Mouse (Mus musculus): ENCODE results near the gene Tceanc.
"Not testable (repeated sequence)": the region's sequence is repeated elsewhere in the genome, so short reads cannot be mapped to it uniquely, and the experiment has no call there.

Tceanc gene

DNA sequence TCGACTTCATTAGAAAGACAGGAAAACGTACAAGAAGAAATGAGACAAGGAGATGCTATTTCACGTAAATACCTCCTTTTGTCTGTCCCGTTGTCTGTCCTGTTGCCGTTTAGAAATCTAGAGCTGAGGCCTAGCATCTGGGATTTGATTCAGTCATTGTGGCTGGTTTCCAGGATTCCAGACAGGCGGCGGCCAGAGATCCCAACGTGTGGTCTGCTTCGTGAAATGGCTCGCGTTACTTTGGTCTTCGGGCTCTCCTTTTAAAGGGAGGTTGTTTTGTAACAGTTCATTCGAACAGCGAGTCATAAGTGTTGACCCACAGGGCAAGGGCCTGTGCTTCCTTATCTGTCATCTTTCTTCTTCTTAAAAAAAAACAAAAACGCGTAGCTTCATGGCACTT is at the start of gene Tceanc:
Gene Tceanc, minus strand, starts transcription at position 223 of the 400 bp plus-strand sequence.
- DNase-seq (ENCODE audit: extremely low read depth, insufficient read length, low spot score): no peak

DNA sequence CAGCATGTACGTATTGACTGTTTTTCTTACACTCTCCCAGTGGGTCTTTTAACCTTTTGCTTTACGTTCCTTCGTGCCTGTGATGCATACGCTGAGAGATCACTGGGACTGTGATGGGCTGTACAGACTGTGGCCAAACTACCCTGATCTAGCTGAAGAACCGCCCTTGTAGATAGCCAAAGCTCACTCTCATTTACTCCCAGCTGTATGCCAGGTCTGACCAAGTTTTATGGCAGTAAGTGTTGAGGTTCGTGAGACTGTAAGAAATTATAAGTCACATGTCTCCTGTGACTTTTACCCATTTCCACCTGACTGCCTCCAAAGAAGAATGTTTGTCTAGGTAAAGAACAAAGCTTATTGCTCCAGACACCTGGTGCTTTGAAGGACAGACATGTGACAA is 47.6 kb upstream of the Tceanc start:
- no peak for DNase-seq (ENCODE audit: extremely low read depth, insufficient read length, low spot score)

- DNase-seq (ENCODE audit: extremely low read depth, insufficient read length, low spot score): no peak
Measured at GRCm38 (mm10) chrX:166565401-166565800, 47.0 kb upstream of the Tceanc start.

GRCm38 (mm10) chrX:166564900-166565299 is 46.5 kb upstream of the Tceanc start:
- no peak for DNase-seq (ENCODE audit: extremely low read depth, insufficient read length, low spot score)

GRCm38 (mm10) chrX:166559333-166559732 is 41.0 kb upstream of the Tceanc start:
- peak; percentile 7 for DNase-seq (ENCODE audit: extremely low read depth, insufficient read length, low spot score)

GRCm38 (mm10) chrX:166552355-166552754 is 34.0 kb upstream of the Tceanc start:
- DNase-seq (ENCODE audit: extremely low read depth, insufficient read length, low spot score): no peak

GRCm38 (mm10) chrX:166546495-166546894 is 28.1 kb upstream of the Tceanc start:
- DNase-seq (ENCODE audit: extremely low read depth, insufficient read length, low spot score): no peak

- DNase-seq (ENCODE audit: extremely low read depth, insufficient read length, low spot score): no peak
Measured at GRCm38 (mm10) chrX:166535138-166535537, 16.8 kb upstream of the Tceanc start.

DNA sequence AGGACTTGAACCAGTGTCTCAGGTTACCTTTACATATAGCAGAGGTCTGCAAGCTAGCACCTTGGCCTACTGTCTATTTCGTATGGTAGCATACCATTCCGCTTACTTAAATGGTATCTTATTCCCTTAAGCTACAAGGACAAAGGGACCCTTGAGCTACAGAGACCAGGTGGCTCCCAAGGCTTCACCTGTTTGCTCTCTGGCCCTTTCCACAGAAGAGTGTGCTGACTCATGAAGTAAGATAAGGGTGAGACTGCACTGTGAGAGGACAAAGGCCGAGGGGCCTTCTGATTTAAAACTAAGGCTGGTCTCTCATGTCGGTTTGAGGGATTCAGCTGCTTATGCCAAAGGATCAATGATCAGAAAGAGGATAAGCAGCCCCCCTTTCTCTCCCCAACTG is 15.1 kb upstream of the Tceanc start:
- DNase-seq (ENCODE audit: extremely low read depth, insufficient read length, low spot score): no peak

DNA sequence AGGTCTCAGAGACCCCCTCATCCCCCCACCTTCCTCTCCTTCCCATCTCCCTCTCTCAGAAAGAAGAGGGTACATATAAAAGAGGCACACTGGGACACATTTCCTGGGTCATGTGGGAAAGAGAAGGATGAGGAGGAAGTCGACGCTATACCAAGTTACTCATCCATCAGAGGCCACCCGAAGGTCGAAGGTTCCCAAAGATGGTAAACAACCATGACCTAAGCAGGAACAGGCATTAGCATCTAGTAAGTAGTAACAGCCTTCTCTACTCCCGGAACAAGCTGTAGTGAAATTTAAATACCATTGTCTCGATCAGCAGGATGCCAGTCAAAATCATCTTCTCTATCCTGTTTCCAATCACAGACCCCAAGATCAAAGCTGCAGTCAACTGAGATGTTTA is 13.3 kb upstream of the Tceanc start:
- DNase-seq (ENCODE audit: extremely low read depth, insufficient read length, low spot score): no peak

GRCm38 (mm10) chrX:166528126-166528525 is 9.8 kb upstream of the Tceanc start:
- no peak for DNase-seq (ENCODE audit: extremely low read depth, insufficient read length, low spot score)

DNA sequence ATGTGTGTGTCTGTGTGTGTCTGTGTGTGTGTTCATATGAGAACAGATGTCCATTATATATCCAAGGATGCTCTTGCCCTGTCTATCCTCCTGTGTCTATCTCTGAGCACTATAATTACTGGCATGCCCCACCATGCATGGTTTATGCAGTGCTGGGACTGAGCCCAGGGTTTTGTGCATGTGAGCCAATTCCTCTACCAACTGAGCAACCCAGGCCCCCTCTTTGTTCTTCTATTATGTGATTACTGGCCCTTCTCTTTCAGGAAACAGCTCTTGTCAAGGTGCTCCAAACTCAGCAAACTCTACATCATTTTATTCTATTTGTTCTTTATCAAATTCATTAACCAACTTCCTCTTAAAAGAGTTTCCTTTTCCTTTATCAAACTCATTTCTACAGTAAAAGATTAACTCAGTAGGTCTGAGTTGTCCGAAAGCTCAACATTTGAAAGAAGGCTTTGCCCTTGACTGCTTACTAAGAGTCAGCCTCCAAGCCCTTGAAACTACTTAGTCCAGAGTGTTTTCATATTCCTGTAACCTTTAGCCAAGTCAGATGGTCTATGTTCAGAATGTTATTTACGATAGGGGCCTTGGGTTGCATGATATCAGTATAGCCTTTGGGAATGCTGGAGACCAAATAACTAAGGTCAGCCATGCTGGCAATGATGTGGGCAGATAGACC is 7.4 kb upstream of the Tceanc start:
- DNase-seq (ENCODE audit: extremely low read depth, insufficient read length, low spot score): no peak

- DNase-seq (ENCODE audit: extremely low read depth, insufficient read length, low spot score): no peak
Measured at GRCm38 (mm10) chrX:166520782-166521181, 2.4 kb upstream of the Tceanc start.

GRCm38 (mm10) chrX:166516631-166517030 is 1.7 kb downstream of the Tceanc start:
- no peak for DNase-seq (ENCODE audit: extremely low read depth, insufficient read length, low spot score)

DNA sequence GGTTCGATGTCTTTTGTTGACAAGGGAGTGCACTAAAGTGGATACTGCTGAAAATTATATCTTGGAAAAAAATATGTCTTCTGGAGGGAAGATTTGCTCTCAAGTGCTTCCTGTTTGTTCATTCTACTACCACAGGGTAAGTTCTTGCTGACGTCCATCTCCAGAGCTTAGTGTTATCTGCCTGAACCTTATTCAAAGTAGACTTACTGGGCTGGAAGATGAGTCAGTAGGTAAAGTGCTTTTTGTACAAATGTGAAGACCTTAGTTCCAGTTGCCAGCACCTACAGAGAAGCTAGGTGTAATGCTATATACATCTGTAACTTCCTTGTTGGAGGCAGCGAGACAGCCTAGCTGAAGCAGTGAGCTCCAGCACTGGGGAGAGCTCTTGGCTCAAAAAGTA is 2.4 kb downstream of the Tceanc start:
- DNase-seq (ENCODE audit: extremely low read depth, insufficient read length, low spot score): no peak

DNA sequence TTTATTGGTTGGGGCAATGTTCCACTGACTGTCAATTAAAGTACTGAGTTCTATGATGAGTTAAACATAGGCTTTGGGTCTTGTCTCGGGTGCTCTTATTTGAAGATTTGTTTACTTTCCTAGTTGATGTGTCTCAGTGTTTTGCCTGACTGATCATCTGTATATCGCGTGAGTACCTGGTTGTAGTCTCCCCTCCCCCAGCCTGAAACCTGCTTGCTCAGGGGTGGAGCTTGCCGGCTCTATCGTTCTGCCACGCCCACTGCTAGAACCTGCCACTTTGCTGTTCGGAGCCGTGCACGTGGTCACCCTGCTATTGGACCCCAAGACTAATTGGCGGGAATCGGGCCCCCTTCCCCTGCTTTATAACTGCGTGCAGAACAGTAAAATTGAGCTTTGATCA is 4.3 kb downstream of the Tceanc start:
- not testable (repeated sequence) for DNase-seq (ENCODE audit: extremely low read depth, insufficient read length, low spot score)

DNA sequence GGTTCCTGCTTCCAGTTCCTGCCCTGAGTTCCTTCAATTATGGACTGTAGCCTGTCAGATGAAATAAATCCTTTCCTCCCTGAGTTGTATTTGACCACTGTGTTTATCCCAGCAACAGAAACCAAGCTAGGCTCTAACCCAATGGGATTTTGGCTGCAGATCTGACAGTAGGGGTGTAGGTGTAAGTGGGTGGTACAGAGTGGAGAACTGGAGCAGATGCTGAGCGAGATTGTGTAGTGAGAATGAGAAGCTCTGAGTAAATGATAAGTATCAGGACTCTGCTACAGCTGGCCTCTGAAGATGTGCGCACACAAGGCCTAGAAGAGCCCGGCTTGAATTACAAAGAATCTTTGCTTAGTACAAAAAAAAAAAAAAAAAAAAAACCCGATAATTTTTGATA is 6.3 kb downstream of the Tceanc start:
- DNase-seq (ENCODE audit: extremely low read depth, insufficient read length, low spot score): no peak

GRCm38 (mm10) chrX:166511107-166511506 is 7.3 kb downstream of the Tceanc start:
- no peak for DNase-seq (ENCODE audit: extremely low read depth, insufficient read length, low spot score)

DNA sequence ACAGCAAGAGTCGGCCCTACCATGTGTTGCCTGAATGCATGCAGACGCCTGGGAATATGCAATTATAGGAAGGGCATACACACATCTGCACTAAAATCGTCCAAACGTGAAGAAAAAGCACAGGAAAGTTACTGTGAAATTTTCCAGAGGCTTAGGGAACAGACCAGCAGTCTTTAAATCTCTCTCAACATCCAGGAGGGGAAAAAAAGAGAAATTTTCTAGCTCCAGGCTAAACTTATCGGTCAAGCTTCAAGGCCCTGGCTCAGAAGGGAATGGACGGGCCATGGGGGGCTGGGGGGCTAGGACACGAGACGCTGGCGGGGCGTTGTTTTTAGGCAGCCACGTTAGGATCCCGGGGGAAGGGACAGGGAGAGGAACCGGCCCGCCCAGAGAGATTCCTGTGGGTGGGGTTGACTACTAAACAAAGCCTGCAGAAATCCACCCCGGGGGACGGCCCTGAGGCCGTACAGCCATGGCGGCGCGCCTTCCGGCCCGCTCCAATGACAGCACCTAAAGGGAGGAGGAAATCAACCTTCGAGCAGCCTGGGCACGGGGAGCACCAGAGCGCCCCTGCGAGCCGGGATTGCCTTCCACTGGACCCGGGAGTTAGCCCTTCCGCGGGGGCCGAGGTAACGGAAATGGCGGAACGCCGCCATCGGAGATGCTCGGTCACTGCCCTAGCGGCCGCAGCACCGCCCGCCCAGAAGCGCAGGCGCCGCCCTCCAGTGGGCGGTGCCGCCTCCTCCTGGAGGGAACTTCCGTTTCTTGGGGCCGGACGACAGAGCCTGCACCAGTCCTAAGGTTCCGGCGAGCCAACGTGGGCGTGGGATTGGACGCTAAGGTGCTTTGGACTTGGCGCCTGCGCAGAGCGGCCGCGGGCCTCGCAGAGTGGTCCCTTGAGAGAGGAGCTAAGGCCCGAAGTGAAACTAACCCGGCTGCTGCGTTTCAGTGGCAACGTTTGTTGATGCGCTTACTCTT is 8.3 kb downstream of the Tceanc start:
- DNase-seq (ENCODE audit: extremely low read depth, insufficient read length, low spot score): peak; percentile 97

DNA sequence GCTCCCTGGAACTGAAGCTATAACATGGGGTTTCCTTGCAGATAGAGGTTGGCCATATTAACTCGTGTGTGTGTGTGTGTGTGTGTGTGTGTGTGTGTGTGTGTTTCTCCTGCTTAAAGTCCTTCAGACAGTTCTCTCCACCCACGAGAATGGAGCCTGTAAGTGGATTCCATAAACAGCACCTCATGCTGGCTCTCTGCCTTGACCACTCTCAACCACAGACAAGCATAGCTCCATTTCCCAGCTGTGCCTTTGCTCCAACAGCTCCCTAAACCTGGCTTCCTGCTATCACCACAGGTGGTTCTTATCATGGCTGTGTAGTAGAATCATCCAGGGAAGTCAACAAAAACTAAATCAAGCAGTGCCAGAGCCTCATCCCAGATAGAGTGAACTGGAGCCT is 13.9 kb downstream of the Tceanc start:
- DNase-seq (ENCODE audit: extremely low read depth, insufficient read length, low spot score): peak; percentile 67

DNA sequence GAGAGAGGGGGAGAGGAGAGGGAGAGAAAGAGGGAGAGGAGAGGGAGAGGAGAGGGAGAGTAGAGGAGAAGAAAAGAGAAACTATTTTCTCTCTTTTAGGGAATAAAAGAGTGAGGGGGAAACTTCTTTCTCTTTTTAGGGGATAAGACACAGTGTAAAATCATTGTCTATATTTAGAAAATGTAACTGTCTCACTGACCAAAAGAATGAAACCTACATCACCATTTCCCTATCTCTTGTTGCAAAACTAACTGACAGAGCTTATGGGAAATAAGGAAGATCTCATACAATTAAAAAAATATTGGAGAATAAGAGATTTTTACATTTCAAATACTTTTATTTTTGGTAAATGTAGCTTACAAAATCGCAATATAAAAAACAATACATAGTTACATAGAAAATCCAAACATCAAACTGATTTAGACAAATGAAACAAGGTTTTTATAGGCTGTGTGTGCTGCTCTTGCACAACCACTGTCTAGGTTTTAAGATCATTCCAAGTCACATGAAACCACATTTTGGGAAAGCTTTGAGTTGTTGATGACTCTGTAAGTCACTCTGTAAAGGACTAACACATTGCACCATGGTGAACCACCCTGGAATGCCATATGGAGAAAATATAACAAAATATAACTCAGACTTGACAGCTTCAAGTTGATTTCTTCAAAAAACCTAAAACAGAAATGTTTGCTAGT is 18.7 kb downstream of the Tceanc start:
- peak; percentile 7 for DNase-seq (ENCODE audit: extremely low read depth, insufficient read length, low spot score)

All from 3134 (cell line).